Mouse (Mus musculus): ENCODE measurements around the gene Emc9.

Gene Emc9

GRCm38 (mm10) chr14:55584702-55585565 is at the start of gene Emc9:
Gene Emc9 (minus strand): TSS chr14:55585302.
- peak in 1 of 2 experiments; percentile 51 for DNase-seq (ENCODE audit: low spot score in 2 of 2)

- DNase-seq (ENCODE audit: low spot score in 2 of 2) = no peak
These were observed 44.2 kb upstream of the Emc9 start for GRCm38 (mm10) chr14:55629312-55629711.

- no peak for DNase-seq (ENCODE audit: low spot score in 2 of 2)
These were observed 43.1 kb upstream of the Emc9 start for GRCm38 (mm10) chr14:55628077-55628827.

- DNase-seq (ENCODE audit: low spot score in 2 of 2) = no peak
These were observed 33.5 kb upstream of the Emc9 start for GRCm38 (mm10) chr14:55618486-55619195.

GRCm38 (mm10) chr14:55617822-55618221 is 32.7 kb upstream of the Emc9 start, which contains the start of gene Rec8:
Gene Rec8 (plus strand): TSS chr14:55618037.
- no peak for DNase-seq (ENCODE audit: low spot score in 2 of 2)

- DNase-seq (ENCODE audit: low spot score in 2 of 2) = no peak
These were observed 31.7 kb upstream of the Emc9 start for GRCm38 (mm10) chr14:55616844-55617243.

GRCm38 (mm10) chr14:55615876-55616275 is 30.8 kb upstream of the Emc9 start:
- DNase-seq (ENCODE audit: low spot score in 2 of 2) = no peak

- DNase-seq (ENCODE audit: low spot score in 2 of 2) = no peak
These were observed 29.6 kb upstream of the Emc9 start for GRCm38 (mm10) chr14:55614565-55615178.

GRCm38 (mm10) chr14:55613346-55613745 is 28.2 kb upstream of the Emc9 start:
- DNase-seq (ENCODE audit: low spot score in 2 of 2) = no peak

GRCm38 (mm10) chr14:55608339-55608738 is 23.2 kb upstream of the Emc9 start:
- DNase-seq (ENCODE audit: low spot score in 2 of 2) = no peak

GRCm38 (mm10) chr14:55605743-55606459 is 20.8 kb upstream of the Emc9 start:
- no peak for DNase-seq (ENCODE audit: low spot score in 2 of 2)

- no peak for DNase-seq (ENCODE audit: low spot score in 2 of 2)
These were observed 19.7 kb upstream of the Emc9 start for GRCm38 (mm10) chr14:55604823-55605222.

- DNase-seq (ENCODE audit: low spot score in 2 of 2) = peak; percentile 77 to 85
These were observed 18.8 kb upstream of the Emc9 start for GRCm38 (mm10) chr14:55603633-55604576.

- no peak for DNase-seq (ENCODE audit: low spot score in 2 of 2)
These were observed 18.1 kb upstream of the Emc9 start, which contains the start of gene Irf9 for GRCm38 (mm10) chr14:55603271-55603632. Gene Irf9 (plus strand): TSS chr14:55603571.

GRCm38 (mm10) chr14:55598521-55599390 is 13.7 kb upstream of the Emc9 start:
- no peak for DNase-seq (ENCODE audit: low spot score in 2 of 2)

- DNase-seq (ENCODE audit: low spot score in 2 of 2) = no peak
These were observed 11.1 kb upstream of the Emc9 start for GRCm38 (mm10) chr14:55596036-55596690.

- no peak for DNase-seq (ENCODE audit: low spot score in 2 of 2)
These were observed 7.1 kb upstream of the Emc9 start for GRCm38 (mm10) chr14:55592226-55592625.

GRCm38 (mm10) chr14:55591331-55591891 is 6.3 kb upstream of the Emc9 start, which contains the start of gene Rnf31:
Gene Rnf31 (plus strand): TSS chr14:55591708.
- peak; percentile 90 to 91 for DNase-seq (ENCODE audit: low spot score in 2 of 2)

Measured in frontal cortex, postnatal 10 days (tissue).